Mouse (Mus musculus) forelimb bud, embryonic 11.5 days (tissue): ENCODE measurements at regions not wholly inside any gene's neighbourhood (a gene's known extent, or its start where the extent isn't known, plus 50 kb on each side); places are given as distances from the start of the nearest gene placed in this dataset.
A peak's percentile ranks its signal among the peaks of the same experiment; 100 is the strongest.

Source experiments
- DNase-seq: peaks from one replicate; pipeline ENCODE4 v3.0.0-alpha.2; 2012; ENCODE audit warnings: low read depth, low spot score

DNA sequence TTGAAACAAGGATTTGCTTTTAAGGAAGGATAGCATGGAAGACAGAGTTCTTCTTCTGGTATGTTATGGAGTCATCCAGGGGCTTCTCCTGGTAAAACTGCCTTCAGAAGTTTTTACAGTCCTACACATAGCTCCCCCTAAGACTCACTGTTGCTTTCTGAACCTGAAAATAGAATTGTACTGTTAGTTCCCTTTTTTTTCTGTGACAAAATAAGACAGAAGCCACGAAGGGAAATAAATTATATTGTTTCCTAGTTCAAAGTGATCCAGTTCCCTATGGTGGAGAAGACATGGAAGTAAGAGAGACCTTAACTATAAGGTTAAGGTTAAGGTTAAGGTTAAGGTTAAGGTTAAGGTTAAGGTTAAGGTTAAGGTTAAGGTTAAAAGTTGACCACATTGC is 251.5 kb upstream of the Kcnj16 start:
- no peak for DNase-seq

GRCm38 (mm10) chr11:110722701-110723100 is 245.1 kb upstream of the Kcnj16 start:
- no peak for DNase-seq

DNA sequence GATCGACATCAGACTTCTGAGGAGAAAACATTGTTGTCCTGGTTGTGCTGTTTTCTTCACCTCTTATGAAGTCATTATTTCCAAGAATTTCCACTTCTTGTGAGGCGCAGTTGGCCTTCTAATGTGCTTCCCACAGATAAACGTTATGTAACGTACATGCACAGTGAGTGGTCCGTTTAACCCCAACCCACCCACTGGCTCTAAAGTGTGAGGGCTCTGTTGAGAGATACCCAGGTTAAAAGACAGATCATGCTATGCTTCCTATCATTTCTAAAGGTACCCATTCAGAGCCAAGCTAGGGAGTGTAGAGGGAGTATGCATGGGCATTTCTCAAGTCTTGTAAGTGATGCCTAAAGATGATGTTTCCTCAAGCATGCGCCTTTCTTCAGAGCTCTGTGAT is 243.9 kb upstream of the Kcnj16 start:
- no peak for DNase-seq

- DNase-seq, result no peak
Measured at GRCm38 (mm10) chr11:110727357-110727961, 240.4 kb upstream of the Kcnj16 start.

GRCm38 (mm10) chr11:110731510-110731909 is 236.3 kb upstream of the Kcnj16 start:
- DNase-seq, result no peak

GRCm38 (mm10) chr11:110774128-110774527 is 193.7 kb upstream of the Kcnj16 start:
- no peak for DNase-seq

GRCm38 (mm10) chr11:110781492-110782276 is 186.1 kb upstream of the Kcnj16 start:
- no peak for DNase-seq

DNA sequence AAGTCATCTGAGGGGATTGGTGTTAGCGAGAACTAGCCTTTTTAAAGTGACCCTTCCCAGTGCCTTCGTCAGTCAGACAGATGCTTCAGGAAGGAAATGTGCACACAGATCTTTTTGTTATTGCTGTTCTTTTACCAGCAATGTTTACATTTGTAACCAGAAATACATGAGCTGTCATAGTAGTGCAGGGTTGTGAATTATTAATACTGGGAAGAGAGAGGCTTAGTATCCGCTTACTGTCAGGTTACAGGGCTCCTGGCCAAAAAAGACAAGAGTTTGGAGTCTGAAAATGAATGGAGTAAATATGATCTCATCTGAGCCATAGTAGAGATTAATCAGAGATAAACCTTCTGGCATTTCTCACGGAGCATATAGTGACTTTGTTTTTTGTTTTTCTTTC is 178.3 kb upstream of the Kcnj16 start:
- DNase-seq, result no peak

DNA sequence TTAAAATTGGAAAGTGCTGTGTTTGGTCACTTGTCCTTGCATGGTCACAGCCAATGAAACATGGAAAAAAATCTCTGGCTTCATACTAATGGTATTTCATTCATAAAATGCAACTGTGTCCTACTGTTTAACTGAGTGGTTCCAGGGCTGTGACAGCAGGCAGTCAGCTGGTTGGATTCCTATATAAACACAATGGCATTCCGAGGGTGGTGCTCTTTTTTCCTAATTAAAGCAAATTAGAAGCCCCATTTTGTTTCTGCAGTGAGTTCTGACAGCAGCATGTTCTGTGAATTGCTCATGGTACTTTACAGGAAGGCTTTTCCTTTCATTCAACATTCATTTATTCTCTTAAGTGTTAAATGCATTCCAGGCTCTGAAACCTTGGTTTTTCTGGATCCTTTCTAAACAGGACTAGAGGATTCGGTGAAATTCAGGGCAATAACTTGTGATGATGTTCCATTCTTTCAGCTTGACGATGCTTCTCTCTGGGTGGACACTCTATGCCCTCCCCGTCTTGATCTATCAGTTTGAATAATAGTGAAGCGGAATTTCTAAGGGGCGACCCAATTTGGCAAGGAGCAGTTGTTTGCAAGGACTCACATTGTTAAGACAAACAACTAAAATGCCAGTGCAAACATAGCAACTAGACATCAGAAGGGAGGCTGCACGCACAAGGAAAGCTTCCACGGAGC is 167.8 kb upstream of the Kcnj16 start:
- no peak for DNase-seq

DNA sequence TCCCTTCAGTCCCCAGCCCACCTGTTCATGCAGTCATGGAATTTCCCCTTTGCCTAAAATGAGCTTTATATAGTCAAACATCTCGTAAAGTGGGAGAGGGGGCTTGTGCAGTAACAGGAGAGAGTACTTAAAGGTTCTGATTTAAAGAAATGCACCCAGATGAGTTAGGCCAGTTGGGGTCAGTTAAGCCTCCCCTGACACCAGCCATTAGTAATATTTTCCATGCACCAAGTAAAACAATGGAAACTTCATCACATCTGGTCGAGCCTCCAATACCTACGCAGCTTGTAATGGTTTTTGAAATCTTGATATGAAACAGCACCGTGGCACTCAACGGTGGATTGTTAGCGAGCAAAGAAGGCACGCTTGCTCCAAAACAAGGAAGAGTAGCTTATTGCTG is 165.8 kb upstream of the Kcnj16 start:
- DNase-seq, result peak; percentile 16

GRCm38 (mm10) chr11:110804079-110804478 is 163.8 kb upstream of the Kcnj16 start:
- no peak for DNase-seq

DNA sequence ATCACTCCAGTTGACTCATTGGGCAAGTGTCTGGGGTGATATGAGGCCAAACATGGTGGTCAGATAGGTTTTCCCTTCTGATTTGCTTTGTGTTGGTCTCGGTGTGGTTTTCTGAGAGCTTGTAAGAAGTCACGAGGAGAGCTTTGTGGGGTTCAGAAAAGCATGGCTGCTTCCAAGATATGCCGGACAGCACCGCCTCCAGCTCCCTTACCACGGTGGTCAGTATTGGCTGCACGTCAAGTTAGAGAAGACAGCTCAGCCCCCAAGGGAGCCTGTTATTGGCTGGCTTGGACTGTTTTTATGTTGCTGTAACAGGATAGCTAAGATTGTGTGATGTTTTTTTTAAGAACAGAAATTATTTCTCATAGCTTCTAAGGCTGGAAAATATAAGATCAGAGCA is 154.7 kb upstream of the Kcnj16 start:
- DNase-seq, result no peak

DNA sequence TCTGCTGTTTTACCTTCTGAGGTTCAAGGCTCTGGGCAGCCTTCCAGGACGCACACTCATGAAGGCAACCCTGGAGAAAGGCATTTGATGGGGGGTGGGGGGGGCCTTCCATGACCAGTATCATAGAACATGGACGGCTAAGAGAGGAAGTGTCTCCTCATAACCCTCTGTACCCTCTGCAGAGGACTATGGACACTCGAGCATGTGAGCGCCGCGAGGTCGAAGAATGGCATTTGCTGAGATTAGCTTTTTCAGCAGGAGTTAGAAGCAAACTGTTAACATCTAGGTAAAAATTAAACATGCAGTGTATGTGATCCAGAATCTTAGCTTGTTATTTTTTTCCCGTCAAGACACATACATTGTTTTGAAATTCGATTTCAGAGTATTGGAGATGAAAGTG is 153.1 kb upstream of the Kcnj16 start:
- DNase-seq, result no peak

GRCm38 (mm10) chr11:110815206-110815605 is 152.6 kb upstream of the Kcnj16 start:
- no peak for DNase-seq

DNA sequence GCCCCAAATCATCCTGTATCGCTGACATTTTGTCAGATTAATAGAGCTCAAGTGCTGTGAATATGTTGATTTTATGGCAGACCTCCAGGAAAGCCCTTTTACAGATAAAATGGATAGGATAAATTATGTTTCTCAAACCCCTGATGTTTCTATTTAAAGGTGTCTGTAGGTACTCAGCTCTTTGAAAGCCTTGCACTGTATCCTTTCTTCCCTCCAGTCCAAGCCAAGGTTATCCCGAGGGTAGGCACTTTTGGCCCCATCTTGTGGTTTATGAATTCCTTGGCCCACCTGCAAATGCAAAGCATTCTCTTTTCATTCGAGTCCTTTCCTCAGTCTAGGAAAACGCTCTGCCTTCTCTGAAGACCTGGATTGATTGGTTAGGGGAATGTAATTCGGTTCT is 139.2 kb upstream of the Kcnj16 start:
- DNase-seq, result no peak

GRCm38 (mm10) chr11:110836688-110837087 is 131.1 kb upstream of the Kcnj16 start:
- DNase-seq, result no peak

DNA sequence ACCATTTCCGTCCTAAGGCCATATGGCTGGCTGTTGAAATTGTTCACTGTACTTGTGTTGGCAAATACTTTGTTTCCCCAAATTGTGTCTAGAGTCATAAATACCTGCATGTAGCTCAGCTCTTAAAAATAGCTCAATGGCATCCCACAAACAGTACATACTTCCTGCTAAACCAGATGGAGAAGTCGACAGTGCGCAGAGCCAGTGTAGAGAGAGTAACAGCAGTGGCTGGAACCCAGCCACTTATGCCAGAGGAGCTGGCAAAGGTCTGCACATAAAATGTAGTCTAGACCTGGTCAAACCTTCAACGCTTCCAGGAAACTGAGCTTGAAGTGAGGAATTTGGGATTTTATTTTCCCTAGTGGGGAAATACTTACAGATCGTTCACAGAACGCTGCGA is 128.5 kb upstream of the Kcnj16 start:
- DNase-seq, result no peak

- no peak for DNase-seq
Measured at GRCm38 (mm10) chr11:110868319-110868718, 99.5 kb upstream of the Kcnj16 start.

GRCm38 (mm10) chr11:110870133-110870532 is 97.7 kb upstream of the Kcnj16 start:
- DNase-seq, result no peak

GRCm38 (mm10) chr11:110874626-110875025 is 93.2 kb upstream of the Kcnj16 start:
- no peak for DNase-seq

DNA sequence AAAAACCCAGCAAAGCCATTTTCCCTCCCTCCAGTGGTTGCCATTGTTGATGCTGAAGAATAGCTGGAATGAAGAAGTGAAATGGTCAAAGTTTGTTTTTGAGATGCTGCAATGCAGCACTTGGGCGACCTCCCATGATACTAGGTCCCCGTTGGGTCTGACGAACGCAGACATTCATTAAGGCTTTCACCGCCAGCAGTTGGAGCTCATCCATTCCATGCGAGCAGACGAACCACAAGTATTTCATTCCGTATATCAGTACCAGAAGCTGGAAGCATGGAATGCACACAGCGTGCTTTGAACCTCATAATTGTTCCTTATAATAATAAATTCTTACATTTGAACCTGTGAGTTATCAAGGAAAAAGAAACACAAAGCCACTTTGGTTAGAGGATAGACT is 86.9 kb upstream of the Kcnj16 start:
- DNase-seq, result no peak

DNA sequence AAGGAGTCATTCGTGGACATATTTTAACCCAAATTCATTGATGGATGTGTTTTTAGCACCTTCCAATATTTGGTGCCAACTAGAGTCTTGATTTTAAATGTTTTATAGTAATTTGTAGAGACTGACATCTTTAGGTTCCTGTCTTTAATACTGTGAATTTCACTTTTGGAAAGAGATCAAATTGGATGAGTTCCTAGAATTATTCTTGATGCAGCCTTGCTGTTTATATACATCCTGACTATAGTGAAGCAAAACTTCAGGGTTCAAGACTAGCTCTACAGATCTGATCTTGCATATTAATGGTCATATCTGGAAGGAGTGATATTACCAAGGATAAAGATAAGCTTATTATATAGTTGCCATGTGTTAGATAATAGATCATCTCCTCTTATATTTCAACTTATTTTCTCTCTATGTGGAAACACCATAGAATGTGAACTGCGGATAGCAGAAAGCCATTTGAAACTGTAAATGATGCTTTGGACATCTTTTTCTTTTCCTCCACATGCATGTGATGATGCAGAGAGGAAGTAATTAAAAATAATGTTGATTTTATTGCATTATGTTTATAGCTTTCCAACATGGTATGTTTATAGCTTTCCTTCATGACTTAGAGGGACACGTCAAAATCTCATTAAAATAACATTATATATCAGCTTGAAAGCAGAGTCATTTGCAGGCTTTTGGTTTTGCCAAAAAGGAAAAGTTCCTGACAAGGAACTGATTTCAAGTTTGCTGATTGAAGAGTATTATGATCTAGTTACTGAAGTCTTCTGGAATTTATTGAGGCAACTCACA is 78.3 kb upstream of the Kcnj16 start:
- no peak for DNase-seq
